Mouse (Mus musculus) telencephalon, adult 2 months (tissue): ENCODE results near the gene Rpl3.

Experiments
- DNase-seq: peaks from one replicate; pipeline ENCODE4 v3.0.0-alpha.2; 2011; ENCODE audit warnings: low read depth, low spot score

Gene Rpl3

DNA sequence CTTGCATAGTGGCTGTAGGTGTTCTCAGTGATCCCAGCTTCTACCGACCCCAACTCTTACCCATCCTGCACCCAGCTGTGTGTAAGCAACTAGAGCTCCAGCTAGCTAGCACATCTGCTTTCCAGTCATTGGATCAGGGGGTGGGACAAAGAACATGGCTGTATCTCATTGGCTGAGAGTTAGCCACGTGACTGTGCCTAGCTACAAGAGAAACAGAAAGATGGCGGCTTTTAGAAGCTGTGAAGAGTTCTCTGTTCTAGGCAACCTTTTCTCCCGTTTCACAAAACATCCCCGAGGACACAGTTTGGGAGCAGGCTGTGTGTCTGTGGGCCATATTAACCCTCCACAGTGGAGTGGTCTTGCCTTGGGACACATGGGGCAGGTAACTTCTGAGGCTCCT is 23.6 kb upstream of the Rpl3 start:
- DNase-seq, result no peak

- no peak for DNase-seq
These were observed 22.7 kb upstream of the Rpl3 start for GRCm38 (mm10) chr15:80114414-80114813.

- DNase-seq, result no peak
These were observed 20.8 kb upstream of the Rpl3 start for GRCm38 (mm10) chr15:80112499-80112898.

DNA sequence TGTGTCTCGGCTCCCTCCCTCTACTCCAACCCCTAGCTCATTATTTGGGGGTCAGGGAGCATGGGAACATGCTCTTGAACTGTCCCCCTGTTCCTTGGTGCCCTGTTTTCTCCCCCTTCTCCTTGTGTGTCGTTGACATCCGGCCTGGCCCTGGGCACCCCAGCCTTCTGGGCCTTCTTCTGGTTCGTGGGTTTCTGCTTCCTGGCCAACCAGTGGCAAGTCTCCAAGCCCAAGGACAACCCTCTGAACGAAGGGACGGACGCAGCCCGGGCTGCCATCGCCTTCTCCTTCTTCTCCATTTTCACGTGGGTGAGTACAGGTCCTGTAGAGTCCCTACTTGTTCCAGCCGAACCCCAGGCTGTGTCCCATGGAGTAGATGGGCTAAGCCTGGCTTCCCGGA is 19.8 kb upstream of the Rpl3 start:
- DNase-seq, result no peak

DNA sequence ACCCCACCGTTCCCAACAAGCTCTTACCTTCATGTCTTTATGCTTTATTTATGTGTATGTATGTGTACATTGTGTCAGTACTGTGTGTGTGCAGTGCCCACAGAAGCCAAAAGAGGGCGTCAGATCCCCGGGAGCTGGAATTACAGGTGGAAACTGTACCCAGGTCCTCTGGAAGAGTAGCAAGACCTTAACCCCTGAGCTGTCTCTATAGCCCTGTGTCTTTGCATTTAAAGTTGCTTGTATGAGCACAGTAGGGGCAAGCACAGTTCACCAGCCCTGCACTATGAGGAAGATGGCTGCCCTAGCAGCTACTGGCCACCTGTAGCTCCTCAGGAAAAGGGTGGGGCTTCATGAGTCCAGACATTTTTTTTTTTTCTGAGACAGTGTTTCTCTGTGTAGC is 15.9 kb upstream of the Rpl3 start:
- DNase-seq, result no peak

DNA sequence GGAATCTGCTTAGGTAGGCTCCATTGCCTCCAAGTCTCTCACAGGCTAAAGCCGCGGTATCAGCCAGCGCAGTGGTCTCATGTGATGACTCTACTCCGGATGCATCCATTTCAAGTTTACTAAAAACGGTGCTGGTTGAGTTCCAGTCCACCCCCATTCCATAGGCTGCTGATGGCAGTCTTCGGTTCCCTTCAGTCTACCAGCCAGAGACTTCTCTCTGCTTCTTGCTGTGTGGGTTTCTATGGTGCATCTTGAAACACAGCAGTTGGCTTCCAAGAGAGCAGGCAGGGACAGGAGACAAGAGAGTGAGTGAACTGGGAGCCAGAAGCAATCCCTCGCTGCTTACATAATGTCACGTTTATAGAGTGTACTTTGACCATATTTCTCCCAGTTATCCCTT is 15.5 kb upstream of the Rpl3 start:
- peak; percentile 85 for DNase-seq

GRCm38 (mm10) chr15:80105490-80106410 is 14.1 kb upstream of the Rpl3 start:
- no peak for DNase-seq

DNA sequence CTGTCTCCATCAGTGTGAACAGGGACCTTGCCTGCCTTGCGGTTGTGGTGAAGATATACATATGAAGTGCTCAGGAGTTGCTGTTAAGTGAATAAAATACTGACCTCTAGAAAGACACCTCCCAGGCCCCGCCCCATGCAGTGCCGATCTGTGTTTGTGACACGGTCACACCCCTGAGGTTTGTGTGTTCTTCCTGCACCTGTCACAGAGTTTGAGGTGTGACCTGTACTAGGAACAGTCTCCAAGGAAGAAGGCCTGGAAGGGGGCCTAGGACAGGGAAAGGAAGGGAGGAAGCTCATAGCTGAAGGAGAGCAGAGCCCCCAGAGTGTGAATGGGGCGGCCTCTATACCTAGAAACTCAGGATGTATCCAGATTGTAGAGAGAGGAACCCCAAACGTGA is 10.8 kb upstream of the Rpl3 start:
- DNase-seq, result no peak

DNA sequence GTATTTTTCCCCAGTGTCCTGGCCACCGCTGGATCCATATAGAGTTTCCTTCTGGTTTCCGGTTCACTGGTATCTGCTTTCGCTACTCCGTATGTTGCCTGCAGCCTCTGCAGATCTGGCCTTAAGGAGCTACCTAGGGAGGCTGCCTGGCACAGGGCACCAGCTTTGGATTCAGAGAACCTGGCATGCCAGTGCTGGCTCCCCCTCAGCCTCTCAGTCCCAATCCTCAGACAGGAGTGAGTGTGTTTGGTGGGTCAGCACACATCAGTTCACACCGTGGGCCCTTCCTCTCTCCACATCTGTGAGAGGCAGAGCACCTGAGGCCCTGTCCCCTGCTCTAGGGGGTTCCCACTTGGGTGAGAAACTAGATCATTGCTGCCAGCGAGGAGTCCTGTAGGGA is 9.8 kb upstream of the Rpl3 start:
- DNase-seq, result no peak

- peak; percentile 76 for DNase-seq
These were observed 9.2 kb upstream of the Rpl3 start for GRCm38 (mm10) chr15:80100871-80101270.

- DNase-seq, result no peak
These were observed 8.5 kb upstream of the Rpl3 start for GRCm38 (mm10) chr15:80100196-80100595.

- DNase-seq, result no peak
These were observed 7.8 kb upstream of the Rpl3 start for GRCm38 (mm10) chr15:80099477-80099876.

GRCm38 (mm10) chr15:80098809-80099208 is 7.1 kb upstream of the Rpl3 start:
- no peak for DNase-seq

- DNase-seq, result no peak
These were observed 6.4 kb upstream of the Rpl3 start for GRCm38 (mm10) chr15:80097999-80098461.

DNA sequence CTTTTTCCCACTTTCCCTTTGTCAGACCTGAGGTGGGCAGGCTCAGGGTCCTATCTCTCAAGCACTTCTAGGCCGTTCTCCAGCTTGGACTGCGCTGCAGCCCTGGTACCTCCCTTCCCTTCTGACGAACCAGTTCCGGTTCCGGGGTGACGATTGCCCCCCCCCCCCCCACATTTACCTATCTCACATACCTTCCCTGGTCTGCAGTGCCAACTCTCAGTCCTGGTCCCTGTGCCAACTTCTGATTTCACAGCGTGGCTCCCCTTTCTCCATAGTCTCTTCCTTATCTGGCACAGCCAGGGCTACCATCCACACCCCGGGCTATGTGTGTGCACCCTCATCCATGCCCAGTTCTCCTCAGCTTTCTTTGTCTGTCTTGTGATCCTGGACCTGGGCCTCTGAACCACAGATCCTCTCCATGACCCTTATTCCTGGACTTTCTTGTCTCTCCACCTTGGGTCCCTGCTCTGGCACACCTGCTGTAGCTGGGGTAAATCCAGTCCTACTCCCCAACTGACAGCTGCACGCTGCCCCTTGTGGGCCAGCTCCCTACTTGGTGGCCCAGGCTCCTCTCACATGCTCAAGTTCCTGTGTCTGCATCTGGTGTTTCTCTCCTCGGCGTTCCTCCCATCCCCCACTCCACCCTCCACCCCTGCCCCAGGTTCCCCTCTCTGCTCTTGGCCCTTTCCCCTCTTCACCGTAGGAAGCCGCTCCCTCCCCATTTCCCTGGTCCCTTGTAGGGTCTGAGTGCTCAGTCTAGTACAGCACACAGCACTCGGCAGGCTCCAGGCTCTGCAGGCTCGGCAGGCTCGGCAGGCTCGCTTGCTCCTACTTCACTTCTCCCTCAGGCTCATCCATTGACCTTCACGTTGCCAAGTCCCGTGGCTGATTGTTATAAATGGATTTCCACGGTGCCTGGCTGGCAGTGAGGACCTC is 5.5 kb upstream of the Rpl3 start:
- DNase-seq, result no peak

DNA sequence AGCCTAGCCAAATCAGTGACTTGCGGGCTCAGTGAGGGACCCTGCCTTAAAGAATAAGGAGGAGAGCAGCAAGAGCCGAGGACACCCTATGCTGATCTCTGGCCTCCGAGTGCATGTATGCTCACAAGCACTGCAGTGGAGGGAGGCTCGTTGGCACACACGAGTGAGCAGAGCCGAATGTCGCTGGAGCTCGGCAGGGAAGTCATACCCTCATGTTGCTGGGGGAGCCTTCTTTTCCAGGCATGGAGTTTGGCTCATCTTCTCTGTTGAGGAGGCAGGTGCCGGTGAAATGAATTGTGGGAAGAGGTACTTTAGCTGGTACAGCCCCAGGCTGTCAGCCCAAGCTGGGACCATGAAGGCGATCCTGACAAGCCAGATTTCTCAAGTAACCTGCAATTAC is 4.7 kb upstream of the Rpl3 start:
- DNase-seq, result no peak

DNA sequence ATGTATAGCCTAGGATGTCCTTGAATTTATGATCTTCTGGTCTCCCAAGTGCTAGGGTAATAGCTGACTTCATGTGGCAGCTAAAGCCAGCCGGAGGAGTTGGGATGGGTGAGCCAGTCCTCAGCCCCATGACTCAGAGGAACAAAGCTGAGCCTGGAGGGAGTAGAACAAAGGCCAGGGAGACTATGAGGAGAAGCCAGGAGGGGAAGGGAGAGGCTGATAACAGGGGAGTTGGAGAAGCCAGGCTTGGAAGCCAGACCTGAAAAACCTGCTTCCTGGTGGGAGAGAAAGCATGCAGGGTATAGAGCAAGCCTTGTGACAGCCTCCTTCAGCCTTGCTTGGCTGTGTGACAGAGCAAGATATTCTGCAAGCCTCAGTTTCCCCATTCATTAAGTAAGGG is 3.9 kb upstream of the Rpl3 start:
- DNase-seq, result no peak

- no peak for DNase-seq
These were observed 2.5 kb upstream of the Rpl3 start for GRCm38 (mm10) chr15:80094201-80094600.

GRCm38 (mm10) chr15:80092599-80092998 is 931 bp upstream of the Rpl3 start:
- no peak for DNase-seq

GRCm38 (mm10) chr15:80092041-80092441 is 373 bp upstream of the Rpl3 start:
- DNase-seq, result no peak

GRCm38 (mm10) chr15:80090741-80091120 is 937 bp downstream of the Rpl3 start:
- DNase-seq, result no peak

DNA sequence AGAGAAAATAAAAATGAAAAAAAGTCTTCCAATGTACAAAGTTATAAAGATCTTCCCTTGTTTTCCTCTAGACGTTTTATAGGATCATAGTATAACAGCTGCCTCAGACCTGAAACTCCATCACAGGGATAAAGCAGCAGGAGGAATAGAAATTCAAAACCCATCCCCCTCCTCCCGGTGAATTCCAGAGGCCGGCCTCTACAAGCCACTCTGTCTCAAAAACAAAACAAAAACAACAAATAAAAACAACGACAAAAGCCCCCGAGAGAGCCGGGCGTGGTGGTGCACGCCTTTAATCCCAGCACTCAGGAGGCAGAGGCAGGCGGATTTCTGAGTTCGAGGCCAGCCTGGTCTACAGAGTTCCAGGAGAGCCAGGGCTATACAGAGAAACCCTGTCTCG is 1.5 kb downstream of the Rpl3 start:
- DNase-seq, result no peak
